Mouse (Mus musculus) adipocyte (in vitro differentiated cells): ENCODE measurements around the gene Ptprk.

Source experiments
- DNase-seq: peaks from one replicate; pipeline ENCODE4 v3.0.0-alpha.2; 2016; ENCODE audit warnings: low spot score

Ptprk gene

DNA sequence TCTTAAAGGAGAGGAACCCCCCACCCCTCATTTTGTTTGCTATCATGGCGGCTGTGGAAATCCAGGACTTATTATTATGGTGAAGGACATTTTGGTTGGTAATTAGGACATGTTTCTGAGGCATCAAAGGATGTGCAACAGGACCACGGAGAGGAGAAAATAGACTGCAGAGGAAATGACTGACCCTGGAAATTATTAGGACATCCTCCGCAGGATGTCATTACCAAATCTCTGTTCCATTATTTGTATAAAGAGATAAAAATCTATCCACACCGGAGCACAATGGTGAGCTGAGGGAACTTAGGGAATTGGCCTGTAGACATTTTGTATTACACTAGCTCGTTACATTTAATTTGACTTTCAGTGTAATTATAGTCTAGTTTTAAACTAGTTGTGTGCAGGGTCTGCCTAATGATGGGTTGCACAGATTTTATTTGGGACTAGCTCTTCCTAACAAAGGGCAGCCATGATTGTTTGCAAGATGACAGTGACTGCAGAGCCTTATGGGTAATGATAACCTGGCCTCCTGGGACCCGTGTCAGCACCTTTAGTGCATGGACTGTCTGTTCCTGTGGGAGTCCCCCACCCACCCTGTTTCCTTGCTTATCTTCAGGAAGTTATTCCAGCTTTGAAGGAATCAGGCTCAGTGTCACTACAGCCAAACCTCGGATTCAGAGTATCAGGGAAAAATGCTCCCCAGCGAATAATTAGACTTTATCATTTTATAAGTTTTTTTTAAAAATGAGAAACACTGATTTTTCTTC, 38.4 kb downstream of the Ptprk start:
- DNase-seq = no peak

- DNase-seq = peak; percentile 14
Observed at GRCm38 (mm10) chr10:28113879-28114278, 39.3 kb downstream of the Ptprk start.

- DNase-seq = no peak
Observed at GRCm38 (mm10) chr10:28116982-28117381, 42.4 kb downstream of the Ptprk start.

- DNase-seq = no peak
Observed at GRCm38 (mm10) chr10:28118783-28119365, 44.3 kb downstream of the Ptprk start.

- DNase-seq = no peak
Observed at GRCm38 (mm10) chr10:28123881-28124280, 49.3 kb downstream of the Ptprk start.

DNA sequence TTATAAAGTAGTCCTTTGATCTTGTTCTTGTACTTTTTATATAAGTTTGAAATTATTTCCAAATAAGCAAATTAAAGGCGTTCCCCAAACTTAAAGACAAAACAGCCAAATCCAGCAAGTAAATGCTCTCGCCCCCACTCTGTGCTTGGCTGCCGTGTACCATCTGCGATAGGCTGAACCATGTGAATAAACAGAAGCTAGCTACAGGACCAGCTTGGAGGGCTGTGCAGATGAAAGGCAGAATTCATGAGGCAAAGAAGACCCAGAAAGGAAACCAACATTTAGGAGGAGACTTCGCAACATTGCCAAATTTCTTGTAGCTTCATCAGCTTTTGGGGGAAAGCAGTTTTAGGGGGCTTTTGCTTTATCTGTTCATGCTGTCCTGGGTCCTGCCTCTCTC, 53.4 kb downstream of the Ptprk start:
- no peak for DNase-seq

GRCm38 (mm10) chr10:28128450-28128849, 53.8 kb downstream of the Ptprk start:
- no peak for DNase-seq

- DNase-seq = no peak
Observed at GRCm38 (mm10) chr10:28130422-28130821, 55.8 kb downstream of the Ptprk start.

DNA sequence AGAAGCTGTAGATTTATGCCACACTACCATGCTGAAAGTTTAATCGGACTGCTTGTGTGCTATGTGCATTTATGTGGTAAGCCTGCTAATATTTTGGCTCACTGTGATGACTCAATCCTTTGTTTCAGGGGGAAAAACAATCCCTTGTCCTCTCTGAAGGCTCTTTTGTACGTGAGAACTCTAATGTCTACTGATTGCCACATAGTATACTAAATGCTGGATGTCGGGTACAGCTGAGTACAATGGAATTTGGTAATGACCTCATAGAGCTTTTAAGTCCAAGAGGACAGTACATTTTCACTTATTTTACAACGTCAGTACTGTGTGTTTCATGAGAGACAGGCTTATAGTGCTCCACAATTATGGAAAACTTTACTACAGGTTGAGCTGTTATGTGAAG, 59.1 kb downstream of the Ptprk start:
- no peak for DNase-seq

DNA sequence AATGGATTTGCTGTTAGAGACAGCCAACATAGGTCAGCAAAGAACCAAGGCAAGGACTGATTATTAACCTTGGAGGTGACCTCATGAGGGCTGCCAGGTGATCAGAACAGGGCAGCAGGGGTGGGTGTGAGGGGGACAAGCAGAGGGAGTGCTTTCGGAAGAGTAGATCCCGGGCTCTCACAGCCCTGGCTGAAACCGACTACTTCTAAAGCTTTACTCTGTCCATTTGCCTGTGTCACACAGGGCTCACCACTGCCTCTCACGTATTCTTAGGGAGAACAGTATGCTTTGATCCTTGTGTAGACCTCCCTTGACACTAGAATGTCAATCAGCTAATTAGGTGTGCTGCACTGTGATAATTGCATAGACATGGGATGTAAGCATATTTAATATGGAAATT, 63.8 kb downstream of the Ptprk start:
- DNase-seq = no peak

DNA sequence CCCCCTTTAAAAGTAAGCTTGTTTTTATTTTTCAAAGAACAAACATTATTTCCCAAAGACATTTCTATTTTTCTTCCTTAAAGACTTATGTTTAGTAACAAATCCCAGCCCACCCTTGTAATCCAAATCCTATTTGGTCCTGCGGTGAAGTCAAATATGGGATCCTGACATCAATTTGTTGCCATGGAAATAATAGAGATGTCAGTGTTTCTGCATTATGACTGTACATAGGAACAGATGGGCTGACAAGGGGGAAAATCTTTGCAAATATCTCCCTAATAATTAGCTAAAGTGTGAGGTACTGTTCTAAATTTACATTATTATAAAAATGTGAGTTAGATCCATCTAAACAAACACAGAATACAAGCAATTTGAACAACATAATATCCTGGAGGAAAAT, 69.8 kb downstream of the Ptprk start:
- DNase-seq = no peak

- DNase-seq = no peak
Observed at GRCm38 (mm10) chr10:28145326-28145725, 70.7 kb downstream of the Ptprk start.

DNA sequence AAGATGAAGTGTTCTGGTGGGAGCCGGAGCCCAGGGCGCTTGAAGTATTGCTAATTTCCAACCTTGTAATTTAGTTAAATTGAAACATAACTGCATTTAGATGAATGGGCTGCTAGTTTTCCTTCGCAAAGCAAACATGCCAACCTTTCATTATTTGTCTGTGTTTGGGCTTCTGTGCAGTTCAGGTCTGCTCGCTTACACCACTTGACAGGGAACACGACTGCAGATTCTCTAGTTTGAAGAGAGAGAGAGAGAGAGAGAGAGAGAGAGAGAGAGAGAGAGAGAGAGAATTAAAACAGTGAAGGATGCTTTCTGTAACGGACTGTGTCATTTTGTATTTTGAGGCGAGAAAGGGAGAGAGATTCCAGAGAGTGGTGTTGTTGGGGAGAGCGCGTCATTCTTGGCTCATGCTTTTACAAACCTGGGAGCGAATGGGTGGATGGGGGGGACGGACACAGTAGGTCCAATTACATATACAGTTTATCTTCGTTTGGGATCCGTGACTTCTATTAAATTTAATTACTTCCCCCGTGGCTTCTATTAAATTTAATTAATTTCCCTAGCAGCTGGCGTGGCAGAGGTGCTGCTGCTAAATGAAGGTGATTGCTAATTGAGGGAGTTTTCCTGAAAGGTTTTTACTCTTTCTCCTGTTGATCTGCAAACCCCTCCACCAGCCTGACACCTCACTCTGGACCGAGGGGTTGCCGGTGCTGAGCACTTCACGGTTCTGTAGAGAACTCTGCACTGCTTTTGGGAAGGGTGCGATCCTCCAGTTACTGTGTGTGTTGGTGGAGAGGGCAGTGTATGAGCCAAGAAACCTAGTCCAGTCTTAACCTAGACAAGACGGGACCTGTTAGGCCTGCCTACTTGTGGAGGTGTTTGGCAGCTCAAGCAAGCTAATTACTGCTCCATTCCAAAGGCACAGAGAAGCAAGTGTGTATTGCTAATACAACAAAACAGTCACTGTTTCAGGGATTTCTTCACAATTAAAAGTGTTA, 81.4 kb downstream of the Ptprk start:
- DNase-seq = no peak

GRCm38 (mm10) chr10:28159716-28160115, 85.1 kb downstream of the Ptprk start:
- DNase-seq = no peak

GRCm38 (mm10) chr10:28161306-28161705, 86.7 kb downstream of the Ptprk start:
- no peak for DNase-seq

DNA sequence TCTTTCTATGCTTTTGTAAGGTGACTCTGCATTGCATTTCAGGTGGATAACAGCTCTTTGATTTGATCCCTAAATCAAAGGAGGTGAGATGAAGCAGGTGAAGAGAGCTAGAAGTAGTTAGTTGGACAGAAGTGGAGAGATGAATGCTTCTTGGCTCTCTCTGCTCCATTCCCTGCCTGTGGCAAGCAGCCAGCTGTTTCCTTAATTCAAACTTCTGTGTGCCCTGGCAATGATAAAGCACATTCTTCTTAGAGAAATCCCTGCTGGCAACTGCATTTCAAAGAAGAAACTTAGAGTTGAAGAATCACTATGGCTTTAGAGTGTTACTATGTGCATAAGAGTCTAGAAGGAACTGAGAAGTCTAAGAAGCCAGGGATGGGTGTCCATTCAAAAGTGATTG, 89.6 kb downstream of the Ptprk start:
- peak; percentile 65 for DNase-seq

GRCm38 (mm10) chr10:28164746-28165145, 90.1 kb downstream of the Ptprk start:
- DNase-seq = no peak

- DNase-seq = peak; percentile 5
Observed at GRCm38 (mm10) chr10:28166610-28167009, 92.0 kb downstream of the Ptprk start.

GRCm38 (mm10) chr10:28167097-28167496, 92.5 kb downstream of the Ptprk start:
- DNase-seq = peak; percentile 38

DNA sequence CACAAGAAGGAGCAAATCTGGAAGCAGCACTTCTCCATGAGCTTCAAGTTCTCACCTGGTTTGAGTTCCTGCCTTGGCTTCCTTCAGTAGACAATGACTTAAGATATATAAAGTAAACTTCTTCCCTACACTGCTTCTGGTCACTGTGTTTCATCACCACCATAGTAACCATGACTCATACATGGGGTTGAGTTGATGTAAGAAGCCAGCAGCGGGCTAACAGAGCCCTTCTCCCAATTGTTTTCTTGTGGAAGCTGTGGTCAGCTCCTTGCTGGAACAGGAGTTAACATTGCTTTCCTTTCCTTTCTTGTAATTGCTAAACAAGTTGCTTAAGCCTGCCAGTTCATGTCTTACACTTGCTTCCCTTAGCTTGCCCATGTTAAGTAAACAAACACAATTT, 96.6 kb downstream of the Ptprk start:
- DNase-seq = peak; percentile 56

GRCm38 (mm10) chr10:28178876-28179275, 104.3 kb downstream of the Ptprk start:
- DNase-seq = no peak

- DNase-seq = no peak
Observed at GRCm38 (mm10) chr10:28182081-28182480, 107.5 kb downstream of the Ptprk start.

GRCm38 (mm10) chr10:28184675-28185074, 110.1 kb downstream of the Ptprk start:
- DNase-seq = no peak
